Mouse (Mus musculus): ENCODE results near the gene Desi1. TPM values are rescaled to one million over a fixed set of nuclear protein-coding genes. Genes with fewer than 3 reads are reported as not detected.
A peak's percentile ranks its signal among the peaks of the same experiment; 100 is the strongest.

The Desi1 gene
- polyA plus RNA-seq, 1 experiment from 2014 or later = 45.4 TPM

GRCm38 (mm10) chr15:82052544-82052943 lies 18.9 kb upstream of the Desi1 start:
- Histone ChIP-seq H3K4me1 (replicated peaks; ENCODE audit: control insufficient read depth, insufficient read depth, low read length) (0 out of 2 replicates have a peak, but pooled peaks cover 2% of the 10 kb centered on the region), H3K4me3 (replicated peaks; ENCODE audit: low read length) (no peak overlapping the region), H3K36me3 (ENCODE audit: control insufficient read depth, insufficient read depth) (no peaks in the 10 kb centered on the region), H3K4me2 (ENCODE audit: low read length) (no peak overlapping the region), H3K9me3 (ENCODE audit: control insufficient read depth, low read length) (no peaks in the 10 kb centered on the region), H3K27me3 (replicated peaks; ENCODE audit: control insufficient read depth, insufficient read depth, low read length) (peaks cover 2% of the 10 kb centered on the region; the same call in 1 of the 2 replicates), H3K9ac (replicated peaks; ENCODE audit: low read depth, low read length) (no peak overlapping the region), H3K27ac (ENCODE audit: low read length) (no peak overlapping the region)
- WGBS = 72% methylated on average over 5 of the region's 5 CpGs
- ATAC-seq = no peak

GRCm38 (mm10) chr15:82047080-82047883 lies 13.6 kb upstream of the Desi1 start, which contains the start of gene Snu13:
Gene Snu13 (minus strand): TSS chr15:82047598.
- peak within 1 kb of the TSS; percentile 86 for H3K9ac ChIP-seq (replicated peaks; ENCODE audit: low read depth, low read length)
- peak within 1 kb of the TSS; percentile 75 for H3K27ac ChIP-seq (ENCODE audit: low read length)
- no peaks in the 10 kb centered on the region for H3K9me3 ChIP-seq (ENCODE audit: control insufficient read depth, low read length)
- under 1% methylated on average over 74 of the region's 74 CpGs for WGBS
- H3K4me3 ChIP-seq (replicated peaks; ENCODE audit: low read length) = peak within 1 kb of the TSS; percentile 88
- peak; percentile 94 for ATAC-seq
- H3K4me2 ChIP-seq (ENCODE audit: low read length) = peak within 1 kb of the TSS; percentile 81
- peaks cover 8% of the 10 kb centered on the region for H3K36me3 ChIP-seq (ENCODE audit: control insufficient read depth, insufficient read depth)
- no peaks in the 10 kb centered on the region for H3K27me3 ChIP-seq (replicated peaks; ENCODE audit: control insufficient read depth, insufficient read depth, low read length)
- H3K4me1 ChIP-seq (replicated peaks; ENCODE audit: control insufficient read depth, insufficient read depth, low read length) = peaks cover 20% of the 10 kb centered on the region

GRCm38 (mm10) chr15:82046246-82046891 lies 12.7 kb upstream of the Desi1 start:
- no peak for ATAC-seq
- H3K36me3 ChIP-seq (ENCODE audit: control insufficient read depth, insufficient read depth) = peaks cover 10% of the 10 kb centered on the region
- WGBS = 2% methylated on average over 26 of the region's 26 CpGs

GRCm38 (mm10) chr15:82044166-82044784 lies 10.6 kb upstream of the Desi1 start:
- WGBS = 98% methylated on average over 7 of the region's 7 CpGs
- no peak overlapping the region for H3K27ac ChIP-seq (ENCODE audit: low read length)
- H3K9me3 ChIP-seq (ENCODE audit: control insufficient read depth, low read length) = no peaks in the 10 kb centered on the region
- peaks cover 20% of the 10 kb centered on the region for H3K4me1 ChIP-seq (replicated peaks; ENCODE audit: control insufficient read depth, insufficient read depth, low read length)
- ATAC-seq = no peak
- no peak overlapping the region for H3K4me2 ChIP-seq (ENCODE audit: low read length)
- no peaks in the 10 kb centered on the region for H3K27me3 ChIP-seq (replicated peaks; ENCODE audit: control insufficient read depth, insufficient read depth, low read length)
- no peak overlapping the region for H3K9ac ChIP-seq (replicated peaks; ENCODE audit: low read depth, low read length)
- H3K4me3 ChIP-seq (replicated peaks; ENCODE audit: low read length) = no peak overlapping the region
- peaks cover 10% of the 10 kb centered on the region for H3K36me3 ChIP-seq (ENCODE audit: control insufficient read depth, insufficient read depth)

More at GRCm38 (mm10) chr15:82046246-82046891, 12.7 kb upstream of the Desi1 start:
- Histone ChIP-seq H3K4me3 (replicated peaks; ENCODE audit: low read length) (peak overlapping the region; percentile 88), H3K27me3 (replicated peaks; ENCODE audit: control insufficient read depth, insufficient read depth, low read length) (no peaks in the 10 kb centered on the region), H3K9me3 (ENCODE audit: control insufficient read depth, low read length) (no peaks in the 10 kb centered on the region), H3K4me1 (replicated peaks; ENCODE audit: control insufficient read depth, insufficient read depth, low read length) (peaks cover 20% of the 10 kb centered on the region), H3K27ac (ENCODE audit: low read length) (no peak overlapping the region), H3K4me2 (ENCODE audit: low read length) (peak overlapping the region; percentile 81), H3K9ac (replicated peaks; ENCODE audit: low read depth, low read length) (peak overlapping the region; percentile 86)

- no peaks in the 10 kb centered on the region for H3K9me3 ChIP-seq (ENCODE audit: control insufficient read depth, low read length)
- peaks cover 7% of the 10 kb centered on the region for H3K4me1 ChIP-seq (replicated peaks; ENCODE audit: control insufficient read depth, insufficient read depth, low read length)
- H3K9ac ChIP-seq (replicated peaks; ENCODE audit: low read depth, low read length) = no peak overlapping the region
- no peak overlapping the region for H3K27ac ChIP-seq (ENCODE audit: low read length)
- H3K27me3 ChIP-seq (replicated peaks; ENCODE audit: control insufficient read depth, insufficient read depth, low read length) = no peaks in the 10 kb centered on the region
- peak; percentile 76 for ATAC-seq
- H3K4me2 ChIP-seq (ENCODE audit: low read length) = no peak overlapping the region
- peaks cover 21% of the 10 kb centered on the region for H3K36me3 ChIP-seq (ENCODE audit: control insufficient read depth, insufficient read depth)
- WGBS = 96% methylated on average over 1 of the region's 1 CpGs
- H3K4me3 ChIP-seq (replicated peaks; ENCODE audit: low read length) = no peak overlapping the region
Measured at GRCm38 (mm10) chr15:82040650-82041049, 7.0 kb upstream of the Desi1 start.

GRCm38 (mm10) chr15:82035904-82036689 lies 2.4 kb upstream of the Desi1 start:
- no peak overlapping the region for H3K9ac ChIP-seq (replicated peaks; ENCODE audit: low read depth, low read length)
- H3K4me2 ChIP-seq (ENCODE audit: low read length) = no peak overlapping the region
- H3K9me3 ChIP-seq (ENCODE audit: control insufficient read depth, low read length) = no peaks in the 10 kb centered on the region
- no peak for ATAC-seq
- no peak overlapping the region for H3K27ac ChIP-seq (ENCODE audit: low read length)
- H3K36me3 ChIP-seq (ENCODE audit: control insufficient read depth, insufficient read depth) = peaks cover 14% of the 10 kb centered on the region
- H3K4me3 ChIP-seq (replicated peaks; ENCODE audit: low read length) = no peak overlapping the region
- H3K4me1 ChIP-seq (replicated peaks; ENCODE audit: control insufficient read depth, insufficient read depth, low read length) = no peaks in the 10 kb centered on the region
- no peaks in the 10 kb centered on the region for H3K27me3 ChIP-seq (replicated peaks; ENCODE audit: control insufficient read depth, insufficient read depth, low read length)
- 82% methylated on average over 12 of the region's 12 CpGs for WGBS

- Histone ChIP-seq H3K9ac (replicated peaks; ENCODE audit: low read depth, low read length) (no peak overlapping the region), H3K36me3 (ENCODE audit: control insufficient read depth, insufficient read depth) (peaks cover 6% of the 10 kb centered on the region), H3K4me3 (replicated peaks; ENCODE audit: low read length) (no peak overlapping the region), H3K27me3 (replicated peaks; ENCODE audit: control insufficient read depth, insufficient read depth, low read length) (no peaks in the 10 kb centered on the region), H3K4me1 (replicated peaks; ENCODE audit: control insufficient read depth, insufficient read depth, low read length) (no peaks in the 10 kb centered on the region), H3K9me3 (ENCODE audit: control insufficient read depth, low read length) (no peaks in the 10 kb centered on the region), H3K27ac (ENCODE audit: low read length) (no peak overlapping the region), H3K4me2 (ENCODE audit: low read length) (no peak overlapping the region)
- WGBS = 91% methylated on average over 7 of the region's 7 CpGs
- no peak for ATAC-seq
Measured at GRCm38 (mm10) chr15:82032386-82032785, 1.3 kb downstream of the Desi1 start.

GRCm38 (mm10) chr15:82027726-82028125 lies 5.9 kb downstream of the Desi1 start:
- WGBS = 94% methylated on average over 7 of the region's 7 CpGs
- no peak overlapping the region for H3K9ac ChIP-seq (replicated peaks; ENCODE audit: low read depth, low read length)
- peaks cover 33% of the 10 kb centered on the region for H3K36me3 ChIP-seq (ENCODE audit: control insufficient read depth, insufficient read depth)
- no peak for ATAC-seq
- no peak overlapping the region for H3K4me2 ChIP-seq (ENCODE audit: low read length)
- H3K27me3 ChIP-seq (replicated peaks; ENCODE audit: control insufficient read depth, insufficient read depth, low read length) = no peaks in the 10 kb centered on the region
- no peak overlapping the region for H3K27ac ChIP-seq (ENCODE audit: low read length)
- H3K9me3 ChIP-seq (ENCODE audit: control insufficient read depth, low read length) = no peaks in the 10 kb centered on the region
- no peak overlapping the region for H3K4me3 ChIP-seq (replicated peaks; ENCODE audit: low read length)
- H3K4me1 ChIP-seq (replicated peaks; ENCODE audit: control insufficient read depth, insufficient read depth, low read length) = no peaks in the 10 kb centered on the region

Measured in forebrain, embryonic 16.5 days (tissue).